Mouse (Mus musculus): Measurements from ENCODE around the gene Gsg1l.

- TF ChIP-seq CTCF (IDR thresholded peaks at IDR 0.05; ENCODE audit: extremely low read depth, insufficient read depth, insufficient read length, insufficient replicate concordance) (no peak), POLR2A (IDR thresholded peaks at IDR 0.05; ENCODE audit: low read depth, low read length) (no peak)
Observed at GRCm38 (mm10) chr7:126121533-126121932, 39.3 kb upstream of the Gsg1l start.
